Mouse (Mus musculus) cerebellum, adult 2 months (tissue): ENCODE data around the gene Olfr937.

Experiments
- CTCF ChIP-seq: fragments of 200-500 bp; IDR thresholded peaks from 2 replicates; pipeline ENCODE4 v1.5.1; 2011; ENCODE audit warnings: low read depth, mild to moderate bottlenecking, control low read depth, low read length, moderate library complexity, borderline replicate concordance; ENCODE audit not compliant: insufficient read depth
- POLR2A ChIP-seq: fragments of 200-500 bp; IDR thresholded peaks from 2 replicates; pipeline ENCODE4 v1.6.1; 2011; ENCODE audit warnings: low read length, control low read depth, borderline replicate concordance; ENCODE audit not compliant: insufficient read depth

DNA sequence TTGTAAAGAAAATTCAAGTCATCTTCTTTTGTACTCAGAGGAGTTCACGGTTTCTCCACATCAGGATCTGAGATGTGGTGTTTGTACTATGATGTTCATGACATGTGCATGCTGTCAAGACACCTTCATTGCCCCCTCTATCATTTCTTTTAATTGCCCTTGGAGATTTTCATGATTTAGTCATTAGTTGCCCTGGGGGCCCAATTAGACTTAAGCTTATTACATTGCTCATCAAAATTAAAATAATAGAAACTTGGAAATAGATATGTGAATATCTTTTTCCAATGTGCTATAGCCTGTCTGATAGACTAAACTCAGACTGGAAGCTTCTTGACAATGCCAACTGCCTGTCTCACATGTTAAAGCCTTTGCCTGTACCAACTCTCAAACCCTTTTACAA lies 41.5 kb downstream of the Olfr937 start, which contains the start of gene Olfr146:
- TF ChIP-seq POLR2A = no peak
- TF ChIP-seq CTCF = no peak
